Mouse (Mus musculus) spleen, adult 10 weeks (tissue): Measurements from ENCODE around the gene Myl3. TPM values are rescaled to one million over a fixed set of nuclear protein-coding genes. Genes with fewer than 3 reads are reported as not detected.

Experiments
- polyA plus RNA-seq: library from polyadenylated mRNA; stranded (reverse); fragments of 350-450 nt; fragmentation: Illumina TruSeq; extraction: RNeasy Lipid Tissue Mini Kit (QIAGEN cat#74804); gene quantifications from one replicate; pipeline ENCODE4 v1.2.3, GENCODE M21; 2015; ENCODE audit warnings: low replicate concordance; ENCODE audit not compliant: insufficient read depth

The Myl3 gene
- polyA plus RNA-seq: not detected

GRCm38 (mm10) chr9:110741711-110742294 is at the start of gene Myl3:
Gene Myl3, plus strand, starts transcription at chr9:110741861.

GRCm38 (mm10) chr9:110746961-110747360 is 5.3 kb downstream of the Myl3 start, which contains the start of gene Pth1r:
Gene Pth1r, minus strand, starts transcription at chr9:110747145.

GRCm38 (mm10) chr9:110797866-110798265 is 56.2 kb downstream of the Myl3 start, which contains the start of gene Prss42:
Gene Prss42, plus strand, starts transcription at chr9:110798166.

GRCm38 (mm10) chr9:110813789-110814188 is 72.1 kb downstream of the Myl3 start, which contains the start of gene Prss44:
Gene Prss44, plus strand, starts transcription at chr9:110813994.

Other genes with a start within 250 kb of the Myl3 start
- gene Setd2, start 209.3 kb upstream of the Myl3 start, polyA plus RNA-seq: 153 TPM
- gene Nradd, start 117.4 kb upstream of the Myl3 start, polyA plus RNA-seq: 6.0 TPM
- gene Nbeal2, start 87.7 kb upstream of the Myl3 start, polyA plus RNA-seq: 16.4 TPM
- gene Ccdc12, start 85.4 kb upstream of the Myl3 start, polyA plus RNA-seq: 74.1 TPM
- 1.9 TPM for gene Pth1r, start 5.3 kb downstream of the Myl3 start, polyA plus RNA-seq
- not detected for gene Prss42, start 56.3 kb downstream of the Myl3 start, polyA plus RNA-seq
- not detected for gene Prss44, start 72.1 kb downstream of the Myl3 start, polyA plus RNA-seq
- not detected for gene Prss43, start 84.8 kb downstream of the Myl3 start, polyA plus RNA-seq
- gene Prss45, start 92.7 kb downstream of the Myl3 start, polyA plus RNA-seq: not detected
- not detected for gene Prss46, start 102.6 kb downstream of the Myl3 start, polyA plus RNA-seq
- not detected for gene Prss50, start 116.1 kb downstream of the Myl3 start, polyA plus RNA-seq
- 31.4 TPM for gene Als2cl, start 138.0 kb downstream of the Myl3 start, polyA plus RNA-seq
- 7.9 TPM for gene Tmie, start 138.3 kb downstream of the Myl3 start, polyA plus RNA-seq
- gene Fam240a, start 175.0 kb downstream of the Myl3 start, polyA plus RNA-seq: 0.66 TPM
- 0.62 TPM for gene Tdgf1, start 204.3 kb downstream of the Myl3 start, polyA plus RNA-seq
- gene Lrrc2, start 209.7 kb downstream of the Myl3 start, polyA plus RNA-seq: 0.08 TPM
- 1.4 TPM for gene Rtp3, start 248.7 kb downstream of the Myl3 start, polyA plus RNA-seq